Mouse (Mus musculus): ENCODE results near the gene Padi1. TPM values are rescaled to one million over a fixed set of nuclear protein-coding genes. Genes with fewer than 3 reads are reported as not detected.
A peak's percentile ranks its signal among the peaks of the same experiment; 100 is the strongest.

The Padi1 gene
- polyA plus RNA-seq, 1 experiment from 2014 or later, result 0.21 TPM

- Histone ChIP-seq H3K27ac (no peak overlapping the region), H3K4me1 (peaks cover 25% of the 10 kb centered on the region), H3K9ac (no peak overlapping the region), H3K36me3 (no peaks in the 10 kb centered on the region), H3K9me3 (replicated peaks) (no peaks in the 10 kb centered on the region; the same call in 1 of the 2 replicates), H3K4me2 (no peak overlapping the region), H3K4me3 (replicated peaks) (no peak overlapping the region), H3K27me3 (no peaks in the 10 kb centered on the region)
- no peak for ATAC-seq (replicated peaks; ENCODE audit: low FRiP score)
- WGBS, result 89% methylated on average over 10 of the region's 10 CpGs
These were observed 69.7 kb downstream of the Padi1 start for GRCm38 (mm10) chr4:140775876-140776275.

- Histone ChIP-seq H3K9me3 (replicated peaks) (no peaks in the 10 kb centered on the region), H3K9ac (no peak overlapping the region), H3K27ac (no peak overlapping the region), H3K4me3 (replicated peaks) (no peak overlapping the region), H3K4me1 (peaks cover 28% of the 10 kb centered on the region), H3K4me2 (no peak overlapping the region), H3K27me3 (no peaks in the 10 kb centered on the region), H3K36me3 (no peaks in the 10 kb centered on the region)
- 87% methylated on average over 9 of the region's 9 CpGs for WGBS
- no peak for ATAC-seq (replicated peaks; ENCODE audit: low FRiP score)
These were observed 70.7 kb downstream of the Padi1 start for GRCm38 (mm10) chr4:140774893-140775292.

- peak; percentile 30 for ATAC-seq (replicated peaks; ENCODE audit: low FRiP score)
- Histone ChIP-seq H3K9ac (no peak within 1 kb of the TSS), H3K4me1 (peaks cover 25% of the 10 kb centered on the region), H3K9me3 (replicated peaks) (no peaks in the 10 kb centered on the region), H3K4me2 (no peak within 1 kb of the TSS), H3K27ac (no peak within 1 kb of the TSS), H3K4me3 (replicated peaks) (no peak within 1 kb of the TSS), H3K36me3 (no peaks in the 10 kb centered on the region), H3K27me3 (no peaks in the 10 kb centered on the region)
- 82% methylated on average over 21 of the region's 21 CpGs for WGBS
These were observed 71.4 kb downstream of the Padi1 start, which contains the start of gene Padi4 for GRCm38 (mm10) chr4:140774025-140774800. Gene Padi4 (minus strand): TSS chr4:140774236.

GRCm38 (mm10) chr4:140771091-140771490, 74.5 kb downstream of the Padi1 start:
- no peaks in the 10 kb centered on the region for H3K36me3 ChIP-seq
- ATAC-seq (replicated peaks; ENCODE audit: low FRiP score), result no peak
- no peak overlapping the region for H3K4me3 ChIP-seq (replicated peaks)

GRCm38 (mm10) chr4:140770433-140770832, 75.1 kb downstream of the Padi1 start:
- 6% methylated on average over 13 of the region's 13 CpGs for WGBS
- ATAC-seq (replicated peaks; ENCODE audit: low FRiP score), result no peak; the same call in 1 of the 2 replicates

More at GRCm38 (mm10) chr4:140771091-140771490, 74.5 kb downstream of the Padi1 start:
- no peak overlapping the region for H3K4me2 ChIP-seq
- 16% methylated on average over 4 of the region's 4 CpGs for WGBS
- no peaks in the 10 kb centered on the region for H3K27me3 ChIP-seq
- H3K9me3 ChIP-seq (replicated peaks), result no peaks in the 10 kb centered on the region
- peaks cover 25% of the 10 kb centered on the region for H3K4me1 ChIP-seq
- no peak overlapping the region for H3K9ac ChIP-seq
- no peak overlapping the region for H3K27ac ChIP-seq

GRCm38 (mm10) chr4:140768973-140769372, 76.6 kb downstream of the Padi1 start:
- 86% methylated on average over 5 of the region's 5 CpGs for WGBS
- H3K9ac ChIP-seq, result no peak overlapping the region
- no peaks in the 10 kb centered on the region for H3K9me3 ChIP-seq (replicated peaks)

More at GRCm38 (mm10) chr4:140770433-140770832, 75.1 kb downstream of the Padi1 start:
- Histone ChIP-seq H3K9me3 (replicated peaks) (no peaks in the 10 kb centered on the region), H3K4me2 (peak overlapping the region; percentile 55), H3K36me3 (no peaks in the 10 kb centered on the region), H3K4me3 (replicated peaks) (peak overlapping the region; percentile 35), H3K27me3 (no peaks in the 10 kb centered on the region), H3K27ac (peak overlapping the region; percentile 48), H3K9ac (no peak overlapping the region), H3K4me1 (peaks cover 25% of the 10 kb centered on the region)

GRCm38 (mm10) chr4:140765936-140766335, 79.6 kb downstream of the Padi1 start:
- H3K4me2 ChIP-seq, result no peak overlapping the region
- no peak for ATAC-seq (replicated peaks; ENCODE audit: low FRiP score)
- no peak overlapping the region for H3K9ac ChIP-seq
- no peaks in the 10 kb centered on the region for H3K27me3 ChIP-seq
- H3K4me1 ChIP-seq, result peaks cover 7% of the 10 kb centered on the region; the same call in 1 of the 2 replicates
- H3K27ac ChIP-seq, result no peak overlapping the region
- 80% methylated on average over 3 of the region's 3 CpGs for WGBS
- no peaks in the 10 kb centered on the region for H3K36me3 ChIP-seq
- H3K9me3 ChIP-seq (replicated peaks), result no peaks in the 10 kb centered on the region
- H3K4me3 ChIP-seq (replicated peaks), result no peak overlapping the region

More at GRCm38 (mm10) chr4:140768973-140769372, 76.6 kb downstream of the Padi1 start:
- Histone ChIP-seq H3K4me1 (peaks cover 25% of the 10 kb centered on the region), H3K36me3 (no peaks in the 10 kb centered on the region), H3K27ac (no peak overlapping the region), H3K4me3 (replicated peaks) (no peak overlapping the region), H3K27me3 (no peaks in the 10 kb centered on the region), H3K4me2 (no peak overlapping the region)
- ATAC-seq (replicated peaks; ENCODE audit: low FRiP score), result no peak

- no peaks in the 10 kb centered on the region for H3K9me3 ChIP-seq (replicated peaks)
- no peak overlapping the region for H3K4me3 ChIP-seq (replicated peaks)
- WGBS, result 14% methylated on average over 9 of the region's 9 CpGs
- H3K27me3 ChIP-seq, result no peaks in the 10 kb centered on the region
- no peaks in the 10 kb centered on the region for H3K36me3 ChIP-seq
- H3K4me2 ChIP-seq, result no peak overlapping the region
- H3K4me1 ChIP-seq, result peaks cover 2% of the 10 kb centered on the region
- H3K9ac ChIP-seq, result no peak overlapping the region
- ATAC-seq (replicated peaks; ENCODE audit: low FRiP score), result no peak
- H3K27ac ChIP-seq, result no peak overlapping the region
These were observed 82.4 kb downstream of the Padi1 start for GRCm38 (mm10) chr4:140763158-140763557.

Other genes with a start within 250 kb of the Padi1 start
- gene Arhgef10l, start 179.8 kb downstream of the Padi1 start, polyA plus RNA-seq (2015; fragmentation: Nextera tagmentation; extraction: Ambion mirVana), result 20.3 and 20.7 TPM in 2 replicates
- 26.8 and 28.8 TPM in 2 replicates for gene Rcc2, start 145.2 kb downstream of the Padi1 start, polyA plus RNA-seq (2015; fragmentation: Nextera tagmentation; extraction: Ambion mirVana)
- not detected in 2 replicates for gene Padi6, start 103.1 kb downstream of the Padi1 start, polyA plus RNA-seq (2015; fragmentation: Nextera tagmentation; extraction: Ambion mirVana)
- 1.1 and 1.4 TPM in 2 replicates for gene Padi4, start 71.5 kb downstream of the Padi1 start, polyA plus RNA-seq (2015; fragmentation: Nextera tagmentation; extraction: Ambion mirVana)
- gene Padi3, start 35.1 kb downstream of the Padi1 start, polyA plus RNA-seq (2015; fragmentation: Nextera tagmentation; extraction: Ambion mirVana), result 0.05 and 0.08 TPM in 2 replicates
- 18.7 and 21.4 TPM in 2 replicates for gene Padi2, start 60.6 kb upstream of the Padi1 start, polyA plus RNA-seq (2015; fragmentation: Nextera tagmentation; extraction: Ambion mirVana)
- gene Sdhb, start 115.4 kb upstream of the Padi1 start, polyA plus RNA-seq (2015; fragmentation: Nextera tagmentation; extraction: Ambion mirVana), result 448 and 457 TPM in 2 replicates
- 40.5 and 45.3 TPM in 2 replicates for gene Atp13a2, start 141.1 kb upstream of the Padi1 start, polyA plus RNA-seq (2015; fragmentation: Nextera tagmentation; extraction: Ambion mirVana)
- gene Mfap2, start 164.6 kb upstream of the Padi1 start, polyA plus RNA-seq (2015; fragmentation: Nextera tagmentation; extraction: Ambion mirVana), result 340 and 433 TPM in 2 replicates
- gene Crocc, start 214.8 kb upstream of the Padi1 start, polyA plus RNA-seq (2015; fragmentation: Nextera tagmentation; extraction: Ambion mirVana), result 8.5 and 9.5 TPM in 2 replicates
- 80.0 and 89.4 TPM in 2 replicates for gene Necap2, start 232.6 kb upstream of the Padi1 start, polyA plus RNA-seq (2015; fragmentation: Nextera tagmentation; extraction: Ambion mirVana)
- 0.50 and 0.64 TPM in 2 replicates for gene Spata21, start 242.6 kb upstream of the Padi1 start, polyA plus RNA-seq (2015; fragmentation: Nextera tagmentation; extraction: Ambion mirVana)

Data from kidney, embryonic 15.5 days (tissue).